ENCODE assay signal across 8 mouse cellular contexts in the genomic region with DNA sequence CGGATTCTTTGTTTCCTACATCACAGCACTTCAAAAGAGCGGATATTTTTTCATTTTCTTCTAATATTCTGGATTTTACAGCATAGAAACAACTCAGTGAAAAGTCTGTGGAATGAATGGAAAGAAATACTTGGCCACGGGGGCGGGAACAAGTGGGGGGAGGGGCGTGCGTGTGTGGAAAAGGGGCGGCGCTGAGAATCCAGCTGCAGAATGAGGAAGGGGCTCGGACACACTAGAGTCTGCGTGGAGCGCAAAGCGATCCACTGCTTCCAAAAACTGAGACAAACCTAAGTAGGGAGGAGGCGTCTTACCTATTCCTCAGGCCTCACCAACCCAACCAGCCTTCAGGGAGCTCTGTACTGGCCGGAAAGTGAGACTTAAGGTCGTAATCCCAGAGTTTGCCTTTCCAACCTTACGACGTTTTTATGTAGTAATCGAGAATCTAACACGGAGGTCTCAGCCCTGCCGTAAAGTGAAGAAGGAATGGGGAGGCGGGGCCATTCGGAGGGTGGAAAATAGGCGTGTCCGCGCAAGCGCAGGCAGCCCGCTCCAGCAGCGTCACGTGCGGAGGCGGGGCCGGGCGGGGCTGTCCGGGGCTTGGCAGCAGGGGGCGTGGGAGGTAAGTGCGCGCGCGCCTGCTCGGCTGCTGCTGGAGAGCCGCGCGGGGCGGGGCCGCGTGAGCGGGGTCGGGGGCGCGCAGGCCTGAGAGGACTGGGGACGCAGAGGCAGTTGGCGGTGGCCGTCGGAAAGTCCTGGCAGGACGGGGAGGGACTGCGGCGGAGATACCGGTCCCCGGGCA. TPM values are rescaled to one million over a fixed set of nuclear protein-coding genes. Genes with fewer than 3 reads are reported as not detected.
DNase-seq lines count a peak whose midpoint lies in the region; ATAC-seq and TF ChIP-seq lines count a peak whose summit lies in the region.

A gene (minus strand): TSS at position 444 of the 799 bp plus-strand sequence.
A gene (plus strand): TSS at position 630 of the 799 bp plus-strand sequence.

- WGBS in bone marrow, adult 2 months: under 1% methylated on average over 59 of the region's 59 CpGs
- WGBS in embryonic facial prominence, embryonic 15.5 days: under 1% methylated on average over 59 of the region's 59 CpGs
- WGBS in limb, embryonic 14.5 days: 0% methylated on average over 39 of the region's 59 CpGs
- WGBS in midbrain, postnatal 0 days: 1% methylated on average over 53 of the region's 59 CpGs

- peak; percentile 39; the same call in 1 of the 2 replicates for TF ChIP-seq POLR2A in bone marrow, adult 2 months (IDR thresholded peaks at IDR 0.05; ENCODE audit: borderline replicate concordance, control insufficient read depth, low read depth, low read length)
- peak; percentile 67; the same call in 1 of the 2 replicates for TF ChIP-seq POLR2A in limb, embryonic 14.5 days (IDR thresholded peaks at IDR 0.05; ENCODE audit: borderline replicate concordance, extremely low read depth, insufficient read depth, insufficient read length)

- peaks cover 1% of the 10 kb centered on the region for H3K4me1 ChIP-seq in bone marrow, adult 2 months (ENCODE audit: control insufficient read depth, insufficient read depth, low read length)
- peaks cover 11% of the 10 kb centered on the region for H3K4me1 ChIP-seq in embryonic facial prominence, embryonic 15.5 days
- H3K4me1 ChIP-seq in limb, embryonic 14.5 days (ENCODE audit: control insufficient read depth, insufficient read depth, low read length): peaks cover 9% of the 10 kb centered on the region
- no peaks in the 10 kb centered on the region for H3K4me1 ChIP-seq in midbrain, postnatal 0 days (ENCODE audit: insufficient read depth, low read length)

- H3K9ac ChIP-seq in embryonic facial prominence, embryonic 15.5 days: peak within 1 kb of the TSS; percentile 70
- H3K9ac ChIP-seq in limb, embryonic 14.5 days (ENCODE audit: low read depth, low read length, severe bottlenecking): peak within 1 kb of the TSS; percentile 86
- peak within 1 kb of the TSS; percentile 71 for H3K9ac ChIP-seq in midbrain, postnatal 0 days (replicated peaks; ENCODE audit: low read length, poor library complexity, severe bottlenecking)

- H3K27ac ChIP-seq in bone marrow, adult 2 months (ENCODE audit: control insufficient read depth, insufficient read depth, low read depth, low read length, poor library complexity): peak within 1 kb of the TSS; percentile 94
- H3K27ac ChIP-seq in embryonic facial prominence, embryonic 15.5 days (replicated peaks): peak within 1 kb of the TSS; percentile 96
- peak within 1 kb of the TSS; percentile 85 for H3K27ac ChIP-seq in limb, embryonic 14.5 days (replicated peaks; ENCODE audit: low read depth, low read length)
- H3K27ac ChIP-seq in midbrain, postnatal 0 days (ENCODE audit: low read depth, low read length): peak within 1 kb of the TSS; percentile 90

- H3K27me3 ChIP-seq in embryonic facial prominence, embryonic 15.5 days: no peaks in the 10 kb centered on the region
- no peaks in the 10 kb centered on the region for H3K27me3 ChIP-seq in limb, embryonic 14.5 days (ENCODE audit: control insufficient read depth, insufficient read depth, low read length)
- no peaks in the 10 kb centered on the region for H3K27me3 ChIP-seq in midbrain, postnatal 0 days (ENCODE audit: insufficient read depth, low read length)

- no peak for TF ChIP-seq CTCF in bone marrow, adult 2 months (IDR thresholded peaks at IDR 0.05; ENCODE audit: control insufficient read depth, insufficient read depth, low read length)
- peak; percentile 49 for TF ChIP-seq CTCF in midbrain, postnatal 0 days (IDR thresholded peaks at IDR 0.05)

- peak within 1 kb of the TSS; percentile 63 for H3K4me2 ChIP-seq in embryonic facial prominence, embryonic 15.5 days (replicated peaks)
- H3K4me2 ChIP-seq in limb, embryonic 14.5 days (replicated peaks; ENCODE audit: low read depth, low read length, severe bottlenecking): peak within 1 kb of the TSS; percentile 67
- H3K4me2 ChIP-seq in midbrain, postnatal 0 days (ENCODE audit: low read depth, low read length, poor library complexity, severe bottlenecking): peak within 1 kb of the TSS; percentile 75

- no peaks in the 10 kb centered on the region for H3K9me3 ChIP-seq in embryonic facial prominence, embryonic 15.5 days (replicated peaks)
- no peaks in the 10 kb centered on the region for H3K9me3 ChIP-seq in limb, embryonic 14.5 days (ENCODE audit: control insufficient read depth, low read length)
- no peaks in the 10 kb centered on the region for H3K9me3 ChIP-seq in midbrain, postnatal 0 days (ENCODE audit: low read length)

- peak; percentile 98 for ATAC-seq in embryonic facial prominence, embryonic 15.5 days (ENCODE audit: insufficient number of reproducible peaks, low FRiP score, low TSS enrichment, low read depth)
- peak; percentile 95 for ATAC-seq in limb, embryonic 14.5 days (ENCODE audit: low FRiP score, low read depth)
- peak; percentile 96 for ATAC-seq in midbrain, postnatal 0 days (ENCODE audit: low FRiP score)

- H3K36me3 ChIP-seq in embryonic facial prominence, embryonic 15.5 days: no peaks in the 10 kb centered on the region
- no peaks in the 10 kb centered on the region for H3K36me3 ChIP-seq in limb, embryonic 14.5 days (ENCODE audit: control insufficient read depth, insufficient read depth, low read length)
- no peaks in the 10 kb centered on the region for H3K36me3 ChIP-seq in midbrain, postnatal 0 days (ENCODE audit: insufficient read depth, low read length)

- peak; percentile 99 for DNase-seq in 416B (ENCODE audit: low read depth)
- peak; percentile 100 for DNase-seq in heart, adult 8-10 months (ENCODE audit: low spot score)
- DNase-seq in kidney, adult 9 months: peak; percentile 99
- DNase-seq in limb, embryonic 14.5 days (ENCODE audit: low spot score): peak; percentile 98
- peak; percentile 99 for DNase-seq in midbrain, postnatal 0 days (ENCODE audit: low spot score)
- peak; percentile 99 for DNase-seq in spleen, postnatal 14 days (ENCODE audit: low spot score in 2 of 2)

- peak within 1 kb of the TSS; percentile 92 for H3K4me3 ChIP-seq in bone marrow, adult 2 months (replicated peaks; ENCODE audit: control insufficient read depth, low read depth, low read length)
- H3K4me3 ChIP-seq in embryonic facial prominence, embryonic 15.5 days (replicated peaks): peak within 1 kb of the TSS; percentile 91
- peak within 1 kb of the TSS; percentile 86 for H3K4me3 ChIP-seq in limb, embryonic 14.5 days (replicated peaks; ENCODE audit: low read length)
- H3K4me3 ChIP-seq in midbrain, postnatal 0 days (ENCODE audit: low read depth, low read length): peak within 1 kb of the TSS; percentile 55

RNA-seq across cellular contexts. Expression of the first gene that starts in this region (rescaled TPM):
- 1.1 and 3.5 TPM in 2 replicates for polyA plus RNA-seq in bone marrow, adult 2 months (2011; ENCODE audit: insufficient read depth, insufficient read length, low replicate concordance, missing spikeins)
- 9.4 and 11.1 TPM in 2 replicates for polyA plus RNA-seq in embryonic facial prominence, embryonic 15.5 days (2015; fragmentation: Nextera tagmentation; extraction: Ambion mirVana)
- total RNA-seq in heart, adult 8-10 months (2022): 10 to 100 TPM in 3 of 4 experiments, 1 to 10 TPM in 1; 6.8 to 11.6 (median 10.9) TPM
- polyA plus RNA-seq in limb, embryonic 14.5 days (2012; rRNA removed): 5.1 and 6.1 TPM in 2 replicates
- 8.2 and 9.4 TPM in 2 replicates for polyA plus RNA-seq in limb, embryonic 14.5 days (2014; fragmentation: Nextera tagmentation; extraction: Ambion mirVana)
- total RNA-seq in midbrain, postnatal 0 days (2014; rRNA removed): 5.2 and 5.4 TPM in 2 replicates
- polyA plus RNA-seq in midbrain, postnatal 0 days (2015; fragmentation: Nextera tagmentation; extraction: Ambion mirVana): 5.1 and 5.2 TPM in 2 replicates

RNA-seq across cellular contexts. Expression of the second gene that starts in this region (rescaled TPM):
- 2.8 and 7.5 TPM in 2 replicates for polyA plus RNA-seq in bone marrow, adult 2 months (2011; ENCODE audit: insufficient read depth, insufficient read length, low replicate concordance, missing spikeins)
- 13.1 and 13.9 TPM in 2 replicates for polyA plus RNA-seq in embryonic facial prominence, embryonic 15.5 days (2015; fragmentation: Nextera tagmentation; extraction: Ambion mirVana)
- 10 to 100 TPM; 11.2 to 12.4 (median 11.4) TPM for total RNA-seq in heart, adult 8-10 months (2022)
- 13.6 and 13.9 TPM in 2 replicates for polyA plus RNA-seq in limb, embryonic 14.5 days (2012; rRNA removed)
- polyA plus RNA-seq in limb, embryonic 14.5 days (2014; fragmentation: Nextera tagmentation; extraction: Ambion mirVana): 19.2 and 20.5 TPM in 2 replicates
- 38.3 and 68.5 TPM in 2 replicates for total RNA-seq in midbrain, postnatal 0 days (2014; rRNA removed)
- polyA plus RNA-seq in midbrain, postnatal 0 days (2015; fragmentation: Nextera tagmentation; extraction: Ambion mirVana): 13.6 and 16.5 TPM in 2 replicates

Comparison
In these comparisons a context has a peak if more than half of its experiments do, and no peak if none do; other contexts are left out.
1. Peak in every context shown above with its lines: DNase-seq, ATAC-seq, H3K4me3 ChIP-seq and H3K27ac ChIP-seq.